Mouse (Mus musculus): Measurements from ENCODE around the gene Arpc5l.

- TF ChIP-seq CTCF (conservative IDR thresholded peaks at IDR 0.05; ENCODE audit: insufficient read depth, insufficient read length, low read depth, low read length) (no peak), POLR2A (IDR thresholded peaks at IDR 0.05; ENCODE audit: low read depth, low read length) (no peak)
Observed at GRCm38 (mm10) chr2:38970057-38970456, 35.1 kb upstream of the Arpc5l start.
